Mouse (Mus musculus) gastrocnemius, postnatal 25 days (tissue): ENCODE measurements around the gene Polr2g. TPM values are rescaled to one million over a fixed set of nuclear protein-coding genes. Genes with fewer than 3 reads are reported as not detected.

ENCODE experiments used
- DNase-seq: peaks from one replicate; pipeline ENCODE4 v3.0.0; 2022
- total RNA-seq, 2 experiments: library from RNA; stranded (reverse); gene quantifications; 1 replicate in 1 of 2; 2 replicates in 1 of 2; pipeline ENCODE4 v1.2.3; 2021

Gene Polr2g
- total RNA-seq, 2 experiments from 2014 or later = 29.3 to 34.7 TPM

- peak; percentile 98 for DNase-seq
Measured at GRCm38 (mm10) chr19:8818801-8819595, 20.6 kb upstream of the Polr2g start, which contains the start of gene Ttc9c. Gene Ttc9c, minus strand, starts transcription at chr19:8819333.

GRCm38 (mm10) chr19:8818301-8818798 is 20.0 kb upstream of the Polr2g start:
- no peak for DNase-seq

GRCm38 (mm10) chr19:8817001-8817400 is 18.6 kb upstream of the Polr2g start:
- DNase-seq = no peak

- no peak for DNase-seq
Measured at GRCm38 (mm10) chr19:8815812-8816211, 17.4 kb upstream of the Polr2g start.

- DNase-seq = no peak
Measured at GRCm38 (mm10) chr19:8806810-8807209, 8.4 kb upstream of the Polr2g start.

- no peak for DNase-seq
Measured at GRCm38 (mm10) chr19:8803879-8804660, 5.7 kb upstream of the Polr2g start.

- DNase-seq = no peak
Measured at GRCm38 (mm10) chr19:8803204-8803780, 4.9 kb upstream of the Polr2g start.

- peak; percentile 97 for DNase-seq
Measured at GRCm38 (mm10) chr19:8802130-8802821, 3.9 kb upstream of the Polr2g start, which contains the start of gene Zbtb3. Gene Zbtb3, plus strand, starts transcription at chr19:8802555.

DNA sequence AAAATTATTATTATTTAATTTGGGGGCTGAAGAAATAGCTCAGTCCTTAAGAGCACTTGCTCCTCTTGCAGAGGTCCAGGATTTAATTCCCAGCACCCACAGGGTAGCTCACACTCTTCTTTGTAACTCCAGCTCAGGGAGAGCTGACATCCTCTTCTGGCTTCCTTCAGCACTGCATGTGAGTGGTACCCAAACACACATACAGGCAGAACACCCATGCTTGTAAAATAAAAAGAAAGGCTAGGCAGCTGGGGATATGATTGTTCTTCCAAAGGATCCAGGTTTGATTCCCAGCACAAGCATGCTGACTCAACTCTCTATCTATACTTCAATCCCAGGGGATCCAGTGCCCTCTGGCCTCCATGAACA is 554 bp upstream of the Polr2g start:
- DNase-seq = no peak

DNA sequence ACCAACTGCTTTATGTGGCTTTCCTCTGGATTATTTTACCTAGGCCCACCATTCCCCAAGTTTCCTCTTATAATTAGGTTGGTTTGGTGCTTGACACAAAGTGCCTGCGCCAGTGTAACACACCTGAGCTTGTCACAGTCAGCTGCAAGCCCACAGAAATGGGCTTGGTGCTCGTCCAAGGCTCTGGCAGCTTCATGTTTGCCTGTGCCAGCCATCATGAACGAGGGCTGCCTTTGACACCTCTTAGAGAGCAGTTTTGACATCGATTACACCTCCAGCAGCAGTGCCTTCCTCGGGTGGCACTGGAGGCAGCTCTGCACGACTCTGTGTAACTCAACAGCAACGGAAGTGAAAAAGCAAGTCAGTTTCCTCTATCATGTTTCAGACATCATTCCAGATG is 8.2 kb downstream of the Polr2g start:
- no peak for DNase-seq

DNA sequence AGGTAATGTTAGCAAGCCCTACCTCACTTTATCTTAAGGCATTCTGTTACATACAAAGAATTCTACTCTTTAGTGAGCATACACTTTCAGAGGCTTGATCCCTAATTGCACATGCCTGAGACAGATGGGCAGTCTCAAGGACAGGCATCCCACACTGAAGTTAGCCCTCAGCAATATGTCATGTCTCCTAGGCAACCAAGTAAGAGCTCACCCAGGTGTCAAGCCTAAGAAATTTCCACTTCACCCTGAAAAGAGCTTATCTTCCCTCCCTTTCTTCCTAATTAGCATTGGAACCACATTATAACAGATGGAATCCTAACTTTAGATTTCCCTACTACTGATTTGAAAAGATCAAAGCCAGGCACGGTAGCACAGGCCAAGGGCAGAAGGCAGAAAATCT is 9.2 kb downstream of the Polr2g start:
- DNase-seq = no peak

- DNase-seq = no peak
Measured at GRCm38 (mm10) chr19:8788521-8788920, 9.9 kb downstream of the Polr2g start.

GRCm38 (mm10) chr19:8786008-8786781 is 12.2 kb downstream of the Polr2g start, which contains the start of gene Taf6l:
Gene Taf6l, minus strand, starts transcription at chr19:8786417.
- peak; percentile 92 for DNase-seq

DNA sequence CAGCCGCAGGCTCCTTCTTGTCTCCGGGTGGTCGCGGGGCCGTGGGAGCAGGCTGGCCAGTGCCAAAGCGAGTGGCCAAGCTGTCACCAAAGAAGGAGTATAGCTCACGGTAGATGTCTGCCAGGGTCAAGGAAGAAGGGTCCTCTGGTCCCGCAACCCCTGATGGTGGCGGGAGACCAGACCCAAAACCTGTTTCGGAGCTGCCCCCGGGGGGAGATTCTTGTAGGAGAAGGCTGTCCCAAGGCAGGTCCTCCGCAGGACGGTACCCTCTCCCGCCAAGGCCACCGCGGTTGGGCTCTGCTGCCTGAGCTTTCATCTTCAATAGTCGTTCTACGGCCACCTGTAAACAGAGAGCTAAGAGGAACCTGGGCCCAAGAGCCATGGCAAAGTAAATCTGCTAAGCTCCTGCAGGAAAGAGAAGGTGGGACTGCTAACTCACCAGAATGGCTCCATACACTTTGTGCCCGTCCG is 23.4 kb downstream of the Polr2g start:
- peak; percentile 24 for DNase-seq

DNA sequence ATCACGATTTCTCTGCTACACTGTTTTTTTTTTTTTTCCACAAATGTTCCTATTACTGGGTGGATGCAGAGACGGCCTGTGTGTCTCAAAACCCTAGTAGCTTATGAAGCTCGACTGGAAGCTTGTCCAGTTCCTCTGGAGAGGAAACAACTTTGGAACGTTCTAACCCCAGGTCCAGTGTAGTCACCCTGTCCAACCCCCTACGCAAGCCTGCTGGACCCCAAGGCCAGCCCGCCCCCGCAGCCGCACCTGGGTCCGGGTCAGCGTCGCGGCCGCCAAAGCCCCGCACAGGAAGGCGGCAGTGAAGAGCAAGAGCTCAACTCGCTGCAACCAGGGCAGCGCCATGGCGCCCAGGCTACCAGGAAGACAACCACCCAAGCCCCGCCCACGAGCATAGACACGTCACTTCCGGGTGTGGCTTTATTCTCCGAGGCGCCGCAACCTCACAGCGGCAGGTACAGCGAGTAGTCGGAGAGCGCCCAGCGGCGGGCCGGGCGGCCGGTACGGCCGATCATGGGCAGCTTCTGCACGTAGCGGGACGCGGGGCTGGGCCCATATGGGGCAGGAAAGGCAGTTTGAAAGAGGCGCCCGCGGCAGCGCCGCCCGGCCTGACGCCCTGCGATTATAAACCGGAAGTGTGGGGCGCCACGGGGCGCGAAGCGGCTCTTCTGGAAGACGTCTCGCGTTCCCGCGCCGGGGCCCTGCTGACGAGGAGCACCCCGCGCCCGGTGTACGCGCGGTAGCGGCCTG is 24.1 kb downstream of the Polr2g start, which contains the start of gene Tmem179b:
Gene Tmem179b, minus strand, starts transcription at position 382 of the 750 bp plus-strand sequence.
- DNase-seq = peak; percentile 91

DNA sequence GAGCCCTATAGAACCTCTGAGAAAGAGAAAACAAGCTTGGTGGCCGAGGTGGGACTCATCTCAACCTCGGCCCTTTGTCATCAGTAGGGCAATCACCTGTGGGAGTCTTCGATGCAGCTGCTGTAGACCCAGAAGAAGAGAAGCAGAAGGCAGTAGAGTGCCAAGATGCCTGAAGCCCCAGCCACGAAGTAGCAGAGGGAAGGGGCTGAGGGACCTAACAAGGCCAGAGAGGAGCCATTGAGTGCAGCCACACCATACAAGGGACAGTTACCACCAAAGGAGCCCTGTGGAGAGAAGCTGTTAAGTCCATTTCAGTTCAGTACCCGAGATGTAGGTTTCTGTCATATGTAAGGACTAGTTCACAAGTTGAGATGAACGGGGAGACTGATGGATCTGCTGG is 25.0 kb downstream of the Polr2g start:
- DNase-seq = no peak

GRCm38 (mm10) chr19:8772996-8773395 is 25.4 kb downstream of the Polr2g start:
- DNase-seq = no peak

- peak; percentile 77 for DNase-seq
Measured at GRCm38 (mm10) chr19:8770567-8771270, 27.7 kb downstream of the Polr2g start, which contains the start of gene Tmem223. Gene Tmem223, plus strand, starts transcription at chr19:8770996.

- DNase-seq = no peak
Measured at GRCm38 (mm10) chr19:8765562-8765961, 32.8 kb downstream of the Polr2g start.
